Mouse (Mus musculus) hindbrain, embryonic 11.5 days (tissue): Measurements from ENCODE around the gene Scrn1. TPM values are rescaled to one million over a fixed set of nuclear protein-coding genes. Genes with fewer than 3 reads are reported as not detected.

Source experiments
- ATAC-seq: fragments of 200-750 bp; cut with Nextera tagmentation; 2 replicates; pipeline ENCODE4 v1.8.0; 2017; ENCODE audit warnings: mild to moderate bottlenecking, moderate TSS enrichment, moderate library complexity; ENCODE audit not compliant: low FRiP score
- DNase-seq: peaks from one replicate; pipeline ENCODE4 v3.0.0-alpha.2; 2015; ENCODE audit warnings: low spot score
- H3K27ac ChIP-seq: fragments of 300-500 bp; sonication (generic); 2 replicates; pipeline ENCODE4 v1.5.1; 2014; ENCODE audit warnings: mild to moderate bottlenecking, low read depth, low read length
- H3K27me3 ChIP-seq: fragments of 300-500 bp; sonication (generic); 2 replicates; pipeline ENCODE4 v1.6.1; 2014; ENCODE audit warnings: mild to moderate bottlenecking, low read length, moderate library complexity, mixed read lengths; ENCODE audit not compliant: control insufficient read depth, insufficient read depth
- H3K36me3 ChIP-seq: fragments of 300-500 bp; sonication (generic); 2 replicates; pipeline ENCODE4 v1.6.1; 2014; ENCODE audit warnings: mild to moderate bottlenecking, low read length, moderate library complexity, mixed read lengths; ENCODE audit not compliant: control insufficient read depth, insufficient read depth
- H3K4me1 ChIP-seq: fragments of 300-500 bp; sonication (generic); replicated peaks from 2 replicates; pipeline ENCODE4 v1.6.1; 2014; ENCODE audit warnings: low read length, mixed read lengths; ENCODE audit not compliant: control insufficient read depth, insufficient read depth
- H3K4me2 ChIP-seq: fragments of 300-500 bp; sonication (generic); replicated peaks from 2 replicates; pipeline ENCODE4 v1.6.1; 2014; ENCODE audit warnings: mild to moderate bottlenecking, low read depth, low read length
- H3K4me3 ChIP-seq: fragments of 300-500 bp; sonication (generic); 2 replicates; pipeline ENCODE4 v1.5.1; 2014; ENCODE audit warnings: low read depth, low read length
- H3K9ac ChIP-seq: fragments of 300-500 bp; sonication (generic); 2 replicates; pipeline ENCODE4 v1.6.1; 2014; ENCODE audit warnings: low read depth, low read length
- H3K9me3 ChIP-seq: fragments of 300-500 bp; sonication (generic); 2 replicates; pipeline ENCODE4 v1.6.1; 2016; ENCODE audit warnings: low read length; ENCODE audit not compliant: control insufficient read depth
- WGBS: fragments of 180-500 bp; shearing (Covaris S2); extraction: QIAGEN DNeasy Blood & Tissue Kit; methylation state at CpG from one replicate; pipeline ENCODE4 v1.1.7; 2014; 5-methylcytosine and 5-hydroxymethylcytosine counted together
- polyA plus RNA-seq: library from polyadenylated mRNA; unstranded; fragments of >200 nt; fragmentation: Nextera tagmentation; extraction: Ambion mirVana; gene quantifications from 2 replicates; pipeline ENCODE4 v1.2.1, GENCODE M21; 2014

The Scrn1 gene
- polyA plus RNA-seq, 1 experiment from 2014 or later: 75.2 TPM

DNA sequence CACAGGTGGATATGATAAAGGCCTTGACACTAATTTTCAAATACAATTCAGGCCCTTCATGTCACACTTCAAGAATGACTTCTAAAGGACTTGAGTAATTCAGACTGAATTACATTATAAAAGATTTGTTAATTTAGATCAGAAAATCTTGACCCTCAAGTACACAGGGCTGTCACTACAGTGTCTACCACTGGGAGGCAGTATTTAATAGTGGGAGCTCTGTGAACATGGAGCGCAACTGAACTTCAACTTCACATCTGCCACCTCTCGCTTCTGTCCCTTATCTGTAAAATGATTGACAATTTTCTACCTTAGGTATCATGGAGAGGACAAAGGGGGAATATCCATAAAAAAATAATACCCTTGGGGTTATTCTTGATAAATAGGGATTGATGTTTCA is 19.9 kb upstream of the Scrn1 start:
- H3K4me2 ChIP-seq: no peak overlapping the region
- DNase-seq (peak; percentile 77), ATAC-seq (no peak)
- H3K36me3 ChIP-seq: no peaks in the 10 kb centered on the region
- H3K9ac ChIP-seq: no peak overlapping the region
- H3K9me3 ChIP-seq: no peaks in the 10 kb centered on the region
- H3K27me3 ChIP-seq: no peaks in the 10 kb centered on the region
- no peak overlapping the region for H3K27ac ChIP-seq
- WGBS: 36% methylated on average over 2 of the region's 2 CpGs
- no peak overlapping the region for H3K4me3 ChIP-seq
- H3K4me1 ChIP-seq: no peaks in the 10 kb centered on the region

GRCm38 (mm10) chr6:54573218-54573955 is 7.1 kb upstream of the Scrn1 start:
- Histone ChIP-seq H3K27ac (0 out of 2 replicates have a peak overlapping the region, but pooled peaks have one; percentile 27), H3K9ac (no peak overlapping the region), H3K4me1 (no peaks in the 10 kb centered on the region), H3K4me2 (no peak overlapping the region), H3K4me3 (no peak overlapping the region), H3K27me3 (no peaks in the 10 kb centered on the region), H3K9me3 (no peaks in the 10 kb centered on the region), H3K36me3 (no peaks in the 10 kb centered on the region)
- WGBS: 35% methylated on average over 6 of the region's 6 CpGs
- ATAC-seq: peak; percentile 80
- DNase-seq: peak; percentile 51

- no peak overlapping the region for H3K4me2 ChIP-seq
- DNase-seq: no peak
- no peak overlapping the region for H3K4me3 ChIP-seq
- no peaks in the 10 kb centered on the region for H3K27me3 ChIP-seq
- 37% methylated on average over 7 of the region's 7 CpGs for WGBS
- peaks cover under 1% of the 10 kb centered on the region; the same call in 1 of the 2 replicates for H3K4me1 ChIP-seq
- no peaks in the 10 kb centered on the region for H3K36me3 ChIP-seq
- peak overlapping the region; percentile 56; the same call in 1 of the 2 replicates for H3K27ac ChIP-seq
- H3K9me3 ChIP-seq: no peaks in the 10 kb centered on the region
- H3K9ac ChIP-seq: no peak overlapping the region
- ATAC-seq: no peak
These were observed 3.5 kb upstream of the Scrn1 start for GRCm38 (mm10) chr6:54569776-54570175.

- no peaks in the 10 kb centered on the region for H3K36me3 ChIP-seq
- ATAC-seq (peak; percentile 29), DNase-seq (peak; percentile 49)
- H3K27ac ChIP-seq: peak overlapping the region; percentile 94
- peak overlapping the region; percentile 79 for H3K4me2 ChIP-seq
- H3K9me3 ChIP-seq: no peaks in the 10 kb centered on the region
- H3K4me3 ChIP-seq: peak overlapping the region; percentile 59
- peaks cover 7% of the 10 kb centered on the region; the same call in 1 of the 2 replicates for H3K4me1 ChIP-seq
- no peaks in the 10 kb centered on the region for H3K27me3 ChIP-seq
- peak overlapping the region; percentile 75; the same call in 1 of the 2 replicates for H3K9ac ChIP-seq
- 7% methylated on average over 6 of the region's 6 CpGs for WGBS
These were observed 244 bp upstream of the Scrn1 start for GRCm38 (mm10) chr6:54566546-54566919.

DNA sequence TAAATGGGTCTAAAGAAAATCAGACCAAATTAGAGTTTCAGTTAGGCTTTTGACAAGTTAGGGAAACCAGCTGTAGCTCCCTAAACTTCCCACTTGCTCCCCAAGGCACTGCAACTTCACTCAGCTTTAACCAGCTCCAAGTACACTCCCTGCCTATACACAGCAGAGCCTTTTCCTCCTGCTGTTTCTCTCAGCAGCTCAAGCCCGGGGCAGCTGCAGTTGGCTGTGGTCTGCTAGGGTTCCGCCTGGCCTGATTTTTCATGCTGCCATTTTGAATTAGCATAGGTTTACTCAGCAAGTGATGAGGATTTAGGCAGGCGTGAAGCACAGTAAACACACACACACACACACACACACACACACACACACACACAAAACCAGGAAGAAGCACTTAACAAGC is 1.3 kb downstream of the Scrn1 start:
- Histone ChIP-seq H3K36me3 (no peaks in the 10 kb centered on the region), H3K27ac (peak overlapping the region; percentile 94; the same call in 1 of the 2 replicates), H3K4me1 (peaks cover 7% of the 10 kb centered on the region; the same call in 1 of the 2 replicates), H3K9me3 (no peaks in the 10 kb centered on the region), H3K4me2 (peak overlapping the region; percentile 79), H3K9ac (peak overlapping the region; percentile 37), H3K27me3 (no peaks in the 10 kb centered on the region), H3K4me3 (peak overlapping the region; percentile 59)
- WGBS: 14% methylated on average over 3 of the region's 3 CpGs
- ATAC-seq (peak; percentile 60), DNase-seq (peak; percentile 60)

GRCm38 (mm10) chr6:54564506-54564991 is 1.7 kb downstream of the Scrn1 start:
- ATAC-seq (no peak), DNase-seq (no peak)
- H3K27me3 ChIP-seq: no peaks in the 10 kb centered on the region
- peak overlapping the region; percentile 59 for H3K4me3 ChIP-seq
- WGBS: 67% methylated on average over 9 of the region's 9 CpGs
- H3K4me2 ChIP-seq: peak overlapping the region; percentile 79
- peak overlapping the region; percentile 94; the same call in 1 of the 2 replicates for H3K27ac ChIP-seq
- H3K36me3 ChIP-seq: no peaks in the 10 kb centered on the region
- H3K9ac ChIP-seq: peak overlapping the region; percentile 37
- H3K4me1 ChIP-seq: peaks cover 7% of the 10 kb centered on the region; the same call in 1 of the 2 replicates
- H3K9me3 ChIP-seq: no peaks in the 10 kb centered on the region

DNA sequence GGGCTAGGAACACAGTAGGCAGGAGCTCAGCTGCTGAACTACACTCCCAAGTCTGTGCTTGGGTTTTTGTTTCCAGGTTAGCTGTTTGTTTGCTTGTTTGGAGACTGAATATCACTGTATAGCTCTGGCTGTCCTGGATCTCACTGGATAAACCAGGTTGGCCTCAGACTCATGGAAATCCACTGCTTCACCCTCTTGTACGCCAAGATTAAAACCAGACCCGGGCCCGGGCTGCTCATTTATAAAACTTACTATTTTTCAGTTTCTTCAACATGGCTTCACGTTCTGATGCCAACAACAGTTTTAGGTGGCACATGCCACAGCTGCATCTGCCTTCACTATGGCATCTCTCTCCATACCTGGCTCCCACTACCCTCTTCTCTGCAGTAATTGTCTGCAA is 2.7 kb downstream of the Scrn1 start:
- H3K9me3 ChIP-seq: no peaks in the 10 kb centered on the region
- WGBS: 97% methylated on average over 4 of the region's 4 CpGs
- no peak for DNase-seq
- H3K36me3 ChIP-seq: no peaks in the 10 kb centered on the region
- ATAC-seq: no peak
- H3K4me2 ChIP-seq: no peak overlapping the region
- no peak overlapping the region for H3K4me3 ChIP-seq
- H3K27ac ChIP-seq: no peak overlapping the region
- peaks cover 7% of the 10 kb centered on the region; the same call in 1 of the 2 replicates for H3K4me1 ChIP-seq
- no peak overlapping the region for H3K9ac ChIP-seq
- no peaks in the 10 kb centered on the region for H3K27me3 ChIP-seq

GRCm38 (mm10) chr6:54562018-54562809 is 4.1 kb downstream of the Scrn1 start:
- DNase-seq (no peak), ATAC-seq (no peak)
- Histone ChIP-seq H3K9ac (no peak overlapping the region), H3K36me3 (no peaks in the 10 kb centered on the region), H3K9me3 (no peaks in the 10 kb centered on the region), H3K27me3 (no peaks in the 10 kb centered on the region), H3K4me3 (no peak overlapping the region), H3K27ac (no peak overlapping the region), H3K4me2 (no peak overlapping the region), H3K4me1 (peaks cover 7% of the 10 kb centered on the region; the same call in 1 of the 2 replicates)
- WGBS: 60% methylated on average over 17 of the region's 17 CpGs
